Mouse (Mus musculus) forebrain, embryonic 12.5 days (tissue): ENCODE data around the gene Slc6a1. TPM values are rescaled to one million over a fixed set of nuclear protein-coding genes. Genes with fewer than 3 reads are reported as not detected.

Experiments used
- ATAC-seq: fragments of 200-750 bp; cut with Nextera tagmentation; 2 replicates; pipeline ENCODE4 v1.8.0; 2017; ENCODE audit warnings: moderate TSS enrichment; ENCODE audit not compliant: low FRiP score
- H3K27ac ChIP-seq: fragments of 300-500 bp; sonication (generic); 2 replicates; pipeline ENCODE4 v1.5.1; 2016; ENCODE audit warnings: mild to moderate bottlenecking
- H3K27me3 ChIP-seq: fragments of 300-500 bp; sonication (generic); 2 replicates; pipeline ENCODE4 v1.6.1; 2016; ENCODE audit warnings: mild to moderate bottlenecking
- H3K36me3 ChIP-seq: fragments of 300-500 bp; sonication (generic); replicated peaks from 2 replicates; pipeline ENCODE4 v1.6.1; 2016; ENCODE audit warnings: mild to moderate bottlenecking
- H3K4me1 ChIP-seq: fragments of 300-500 bp; sonication (generic); 2 replicates; pipeline ENCODE4 v1.6.1; 2016
- H3K4me2 ChIP-seq: fragments of 300-500 bp; sonication (generic); 2 replicates; pipeline ENCODE4 v1.6.1; 2016; ENCODE audit warnings: mild to moderate bottlenecking, moderate library complexity
- H3K4me3 ChIP-seq: fragments of 300-500 bp; sonication (generic); replicated peaks from 2 replicates; pipeline ENCODE4 v1.5.1; 2016; ENCODE audit warnings: mild to moderate bottlenecking
- H3K9ac ChIP-seq: fragments of 300-500 bp; sonication (generic); 2 replicates; pipeline ENCODE4 v1.6.1; 2016; ENCODE audit warnings: mild to moderate bottlenecking
- H3K9me3 ChIP-seq: fragments of 300-500 bp; sonication (generic); 2 replicates; pipeline ENCODE4 v1.6.1; 2016
- WGBS: fragments of 180-500 bp; shearing (Covaris S2); methylation state at CpG from one replicate; pipeline ENCODE4 v1.1.7; 2016; 5-methylcytosine and 5-hydroxymethylcytosine counted together
- polyA plus RNA-seq: library from polyadenylated mRNA; unstranded; fragments of >200 nt; fragmentation: Nextera tagmentation; extraction: Ambion mirVana; gene quantifications from 2 replicates; pipeline ENCODE4 v1.2.1, GENCODE M21; 2016

Slc6a1 gene
- polyA plus RNA-seq, 1 experiment from 2014 or later = 49.9 TPM

DNA sequence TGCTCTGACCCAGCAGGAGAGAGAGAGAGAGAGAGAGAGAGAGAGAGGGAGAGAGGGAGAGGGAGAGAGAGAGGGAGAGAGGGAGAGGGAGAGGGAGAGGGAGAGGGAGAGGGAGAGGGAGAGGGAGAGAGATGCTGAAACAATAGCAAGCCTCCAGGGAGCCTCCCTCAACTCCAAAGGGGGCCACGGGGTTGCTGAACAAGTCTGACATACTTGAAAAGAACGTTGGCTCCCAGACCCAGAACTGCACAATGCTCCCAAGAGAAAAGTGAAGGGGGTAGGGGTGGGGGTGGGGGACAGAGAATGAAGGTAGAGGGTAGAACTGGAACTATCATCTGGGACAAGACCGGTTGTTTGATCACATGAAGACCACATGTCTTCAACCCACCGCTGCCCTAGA, 14.5 kb upstream of the Slc6a1 start:
- Histone ChIP-seq H3K9ac (no peak overlapping the region), H3K4me3 (no peak overlapping the region), H3K27ac (no peak overlapping the region), H3K9me3 (no peaks in the 10 kb centered on the region), H3K36me3 (no peaks in the 10 kb centered on the region), H3K27me3 (peaks cover 8% of the 10 kb centered on the region; the same call in 1 of the 2 replicates), H3K4me2 (no peak overlapping the region), H3K4me1 (peaks cover 23% of the 10 kb centered on the region)
- 24% methylated on average over 4 of the region's 4 CpGs for WGBS
- no peak for ATAC-seq

DNA sequence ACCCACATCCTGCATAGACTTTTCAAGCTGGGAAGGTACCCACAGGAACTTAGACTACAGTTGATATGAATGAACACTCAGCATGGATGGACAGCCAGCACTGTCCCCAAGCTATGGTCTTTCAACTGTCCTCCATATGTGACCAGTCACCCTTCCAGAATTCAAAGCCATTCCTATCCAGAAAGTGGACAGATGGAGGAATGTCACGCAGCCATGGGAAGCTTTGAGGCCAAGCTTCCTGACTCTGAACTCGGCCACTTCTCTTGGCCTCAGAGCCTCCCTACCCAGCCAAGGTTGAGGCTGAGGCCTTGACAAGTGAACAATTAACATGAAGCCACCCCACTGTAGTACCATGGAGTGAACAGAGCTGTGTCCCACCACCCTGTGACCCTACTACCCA, 12.8 kb upstream of the Slc6a1 start:
- Histone ChIP-seq H3K27ac (no peak overlapping the region), H3K4me3 (no peak overlapping the region), H3K4me1 (peaks cover 27% of the 10 kb centered on the region), H3K9me3 (no peaks in the 10 kb centered on the region), H3K4me2 (no peak overlapping the region), H3K36me3 (no peaks in the 10 kb centered on the region), H3K9ac (no peak overlapping the region), H3K27me3 (peaks cover 10% of the 10 kb centered on the region; the same call in 1 of the 2 replicates)
- ATAC-seq = no peak
- WGBS = 92% methylated on average over 2 of the region's 2 CpGs

DNA sequence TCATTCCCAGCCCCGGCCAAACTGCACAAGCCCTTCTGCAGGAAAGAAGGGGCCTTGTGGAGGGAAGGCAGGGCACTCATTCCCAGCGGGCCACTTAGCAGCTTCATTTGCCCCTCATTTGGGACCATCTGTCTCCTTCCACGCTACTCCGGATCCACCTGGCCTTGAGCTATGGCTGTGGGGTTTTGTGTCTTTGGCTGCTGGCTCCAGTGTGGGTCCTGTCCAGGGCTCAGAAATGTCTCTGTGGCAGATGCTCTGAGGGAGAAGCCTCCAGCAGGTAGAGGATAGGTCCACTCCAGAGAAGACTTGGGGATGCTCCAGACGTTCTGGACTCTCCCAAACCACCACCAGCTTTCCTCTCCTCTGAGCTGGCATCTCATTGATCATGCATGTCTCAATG, 11.6 kb upstream of the Slc6a1 start:
- 77% methylated on average over 5 of the region's 5 CpGs for WGBS
- no peak overlapping the region for H3K27ac ChIP-seq

DNA sequence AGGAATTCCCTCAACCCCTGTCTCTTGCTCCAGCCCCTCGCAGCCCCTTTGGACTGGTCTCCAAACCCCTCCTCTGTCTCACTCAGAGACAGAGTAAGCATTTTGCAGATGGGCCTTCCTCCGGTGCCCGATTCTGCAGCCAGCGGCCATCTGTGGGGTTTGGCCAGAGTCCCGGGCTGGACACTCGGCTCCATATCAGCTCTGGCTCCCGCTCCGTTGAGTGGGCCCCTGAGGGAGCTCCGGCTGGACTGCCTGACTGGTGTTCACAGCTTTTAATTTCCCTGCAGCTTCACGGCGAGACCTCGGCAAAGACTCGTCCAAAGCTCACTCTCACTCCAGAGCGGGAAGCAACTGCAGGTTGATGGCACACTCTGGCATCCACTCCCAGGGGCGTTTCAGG, 10.2 kb upstream of the Slc6a1 start:
- no peak overlapping the region for H3K27ac ChIP-seq
- H3K4me3 ChIP-seq = no peak overlapping the region
- peaks cover 30% of the 10 kb centered on the region for H3K4me1 ChIP-seq
- H3K9me3 ChIP-seq = no peaks in the 10 kb centered on the region
- 87% methylated on average over 15 of the region's 15 CpGs for WGBS
- no peak overlapping the region for H3K4me2 ChIP-seq
- peaks cover 10% of the 10 kb centered on the region; the same call in 1 of the 2 replicates for H3K27me3 ChIP-seq
- H3K36me3 ChIP-seq = no peaks in the 10 kb centered on the region
- no peak for ATAC-seq
- no peak overlapping the region for H3K9ac ChIP-seq

More for the DNA sequence above, 11.6 kb upstream of the Slc6a1 start:
- Histone ChIP-seq H3K9ac (no peak overlapping the region), H3K27me3 (peaks cover 10% of the 10 kb centered on the region; the same call in 1 of the 2 replicates), H3K4me2 (no peak overlapping the region), H3K4me3 (no peak overlapping the region), H3K36me3 (no peaks in the 10 kb centered on the region), H3K9me3 (no peaks in the 10 kb centered on the region), H3K4me1 (peaks cover 30% of the 10 kb centered on the region)
- ATAC-seq = no peak

DNA sequence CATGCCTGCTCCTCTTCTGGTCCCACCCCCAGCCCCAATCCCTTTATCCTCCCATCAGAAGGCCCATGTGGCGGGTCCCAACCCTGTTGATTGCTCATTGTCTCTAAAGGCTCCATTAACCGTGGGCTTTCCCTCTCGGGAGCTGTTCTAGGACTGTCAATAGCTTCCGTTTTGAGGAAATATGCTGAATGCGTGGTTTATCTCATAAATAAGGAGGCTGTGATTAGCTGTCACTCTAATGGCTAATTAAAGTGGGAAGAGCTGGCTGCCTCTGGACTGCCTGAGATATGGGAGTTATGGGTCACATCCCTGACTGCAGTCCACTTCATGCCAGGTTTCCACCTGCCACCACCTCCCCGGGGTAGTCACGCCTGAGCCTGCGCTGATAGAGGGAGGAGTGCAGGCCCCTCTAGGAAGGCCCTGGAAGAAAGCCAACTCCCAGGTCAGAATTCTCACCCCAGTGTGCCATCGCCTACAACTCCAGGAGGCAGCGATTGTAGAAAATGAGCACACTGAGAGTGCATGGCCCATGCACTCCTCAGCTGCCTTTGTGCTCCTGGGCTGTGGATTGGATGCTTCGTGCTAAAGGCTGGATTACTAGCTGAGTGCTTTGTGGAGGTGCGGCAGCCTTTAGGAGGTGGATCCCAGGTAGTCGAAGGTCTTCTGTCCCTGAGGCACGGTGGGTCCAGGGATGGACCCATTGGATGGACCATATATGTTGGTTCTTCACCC, 8.3 kb upstream of the Slc6a1 start:
- Histone ChIP-seq H3K9ac (no peak overlapping the region), H3K27ac (peak overlapping the region; percentile 75), H3K4me1 (peaks cover 21% of the 10 kb centered on the region), H3K4me2 (no peak overlapping the region), H3K27me3 (peaks cover 12% of the 10 kb centered on the region; the same call in 1 of the 2 replicates), H3K4me3 (no peak overlapping the region), H3K9me3 (no peaks in the 10 kb centered on the region), H3K36me3 (no peaks in the 10 kb centered on the region)
- WGBS = 46% methylated on average over 14 of the region's 14 CpGs
- ATAC-seq = peak; percentile 66

DNA sequence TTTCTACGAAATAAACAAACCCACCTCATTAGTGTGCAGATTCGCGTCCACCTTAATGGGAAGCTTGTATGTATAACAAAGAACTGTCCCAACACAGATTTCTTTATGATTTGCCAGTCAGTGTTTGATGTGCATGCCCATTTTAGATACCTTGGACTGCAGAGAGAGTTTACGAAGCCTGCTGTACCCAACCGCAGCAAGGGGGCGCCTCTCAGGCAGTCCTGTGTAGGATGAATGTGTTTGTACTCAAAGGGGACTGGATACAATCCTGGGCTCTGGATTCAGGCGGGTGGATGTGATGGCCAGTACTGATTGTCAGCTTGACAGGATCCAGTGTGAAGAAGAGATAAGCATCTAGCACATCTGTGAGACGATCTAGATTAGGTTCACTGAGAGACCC, 6.6 kb upstream of the Slc6a1 start:
- WGBS = 53% methylated on average over 8 of the region's 8 CpGs
- Histone ChIP-seq H3K9me3 (no peaks in the 10 kb centered on the region), H3K27ac (no peak overlapping the region), H3K9ac (no peak overlapping the region), H3K4me1 (peaks cover 21% of the 10 kb centered on the region), H3K36me3 (no peaks in the 10 kb centered on the region), H3K27me3 (peaks cover 15% of the 10 kb centered on the region; the same call in 1 of the 2 replicates), H3K4me2 (no peak overlapping the region), H3K4me3 (no peak overlapping the region)
- ATAC-seq = no peak

DNA sequence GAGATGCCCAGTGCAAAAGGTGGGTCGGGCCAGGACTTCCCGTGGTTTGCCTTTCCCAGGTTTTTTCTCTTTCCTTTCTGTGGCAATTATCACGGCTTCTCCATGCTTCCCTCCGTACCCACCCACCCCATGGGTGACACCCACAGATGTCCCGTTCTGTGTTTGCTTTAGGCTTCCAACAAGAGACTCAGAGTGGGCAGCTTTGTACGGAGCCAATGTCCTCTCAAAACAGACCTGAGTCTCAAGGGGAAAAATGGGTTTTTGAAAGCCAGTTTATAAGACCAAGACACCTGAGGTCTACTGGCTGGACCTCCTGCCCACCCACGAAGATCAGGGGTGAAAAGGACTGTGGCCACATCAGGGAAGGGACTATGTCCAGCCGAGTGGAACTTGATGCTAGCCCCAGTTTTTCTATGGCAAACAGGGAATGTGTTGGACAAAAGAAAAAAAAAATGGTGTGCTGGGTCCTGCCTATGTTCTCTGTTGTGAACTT, 889 bp downstream of the Slc6a1 start:
- H3K36me3 ChIP-seq = no peaks in the 10 kb centered on the region
- H3K9me3 ChIP-seq = no peaks in the 10 kb centered on the region
- WGBS = 10% methylated on average over 8 of the region's 8 CpGs
- H3K27ac ChIP-seq = peak overlapping the region; percentile 67
- H3K4me3 ChIP-seq = peak overlapping the region; percentile 63
- peak overlapping the region; percentile 75 for H3K9ac ChIP-seq
- peaks cover 51% of the 10 kb centered on the region for H3K4me1 ChIP-seq
- H3K27me3 ChIP-seq = peaks cover 59% of the 10 kb centered on the region
- 0 out of 2 replicates have a peak, but pooled peaks have one; percentile 0 for ATAC-seq
- peak overlapping the region; percentile 58 for H3K4me2 ChIP-seq

DNA sequence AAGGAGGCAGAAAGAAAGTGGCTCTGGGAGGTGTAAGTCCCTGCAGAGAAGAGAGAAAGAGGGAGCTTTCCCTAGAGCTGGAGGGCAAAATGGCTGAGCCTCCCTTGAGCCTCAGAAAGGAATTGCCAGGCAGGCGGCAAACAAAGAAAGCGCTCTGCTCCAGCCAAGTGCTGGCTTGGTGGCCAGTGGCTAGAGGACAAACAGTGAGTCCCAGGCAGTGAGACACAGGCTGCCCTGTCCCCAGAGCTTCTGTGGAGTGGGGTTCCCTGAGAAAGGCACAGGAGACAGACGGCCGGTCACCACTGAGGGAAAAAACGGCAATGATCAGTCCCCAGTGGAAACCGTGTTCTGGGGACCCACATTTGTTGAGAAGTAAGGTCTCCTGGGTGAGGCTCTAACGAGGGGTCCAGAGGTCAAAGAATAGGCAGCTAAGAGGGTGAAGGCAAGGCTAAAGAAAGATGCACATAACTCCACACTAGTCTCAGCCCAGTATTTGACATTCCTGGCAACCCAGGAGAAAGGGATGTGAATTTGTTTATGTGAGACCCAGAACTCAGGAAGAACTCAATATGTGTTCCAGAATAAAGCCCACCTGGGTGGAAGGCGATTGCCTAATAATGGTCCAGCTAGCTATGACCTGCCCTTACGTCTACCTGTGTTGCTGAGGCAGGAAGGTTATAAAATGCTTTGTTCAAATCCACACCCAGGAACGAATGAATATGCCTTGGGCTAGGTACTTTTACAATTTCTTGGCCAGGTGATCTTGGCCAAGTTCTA, 1.7 kb downstream of the Slc6a1 start:
- peaks cover 58% of the 10 kb centered on the region for H3K27me3 ChIP-seq
- WGBS = 42% methylated on average over 10 of the region's 10 CpGs

DNA sequence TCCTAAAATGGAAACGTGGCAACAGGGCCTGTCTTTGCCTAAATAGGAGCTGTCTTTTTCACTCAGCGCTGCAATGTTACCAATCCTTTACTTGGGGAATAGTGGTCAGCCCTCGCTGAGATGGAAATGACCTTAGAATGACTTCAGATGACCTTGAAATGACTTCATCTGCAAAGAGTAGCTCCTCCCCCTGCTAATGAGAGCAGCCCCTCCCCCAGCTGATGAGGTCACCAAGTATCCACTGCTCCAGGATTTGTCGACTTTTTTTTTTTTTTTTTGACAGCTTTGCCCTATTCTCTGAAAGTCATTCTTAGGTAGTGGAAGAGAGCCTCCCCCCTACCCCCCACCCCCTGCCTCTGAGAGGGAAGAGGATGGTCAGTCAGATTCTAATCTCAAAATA, 3.0 kb downstream of the Slc6a1 start:
- ATAC-seq = no peak
- peaks cover 72% of the 10 kb centered on the region for H3K4me1 ChIP-seq
- H3K9me3 ChIP-seq = no peaks in the 10 kb centered on the region
- no peaks in the 10 kb centered on the region for H3K36me3 ChIP-seq
- H3K27ac ChIP-seq = 0 out of 2 replicates have a peak overlapping the region, but pooled peaks have one; percentile 50
- H3K4me2 ChIP-seq = peak overlapping the region; percentile 58
- no peak overlapping the region for H3K4me3 ChIP-seq
- H3K9ac ChIP-seq = peak overlapping the region; percentile 29; the same call in 1 of the 2 replicates
- peaks cover 48% of the 10 kb centered on the region for H3K27me3 ChIP-seq
- WGBS = 43% methylated on average over 4 of the region's 4 CpGs

More for the DNA sequence above, 1.7 kb downstream of the Slc6a1 start:
- H3K4me1 ChIP-seq = peaks cover 59% of the 10 kb centered on the region
- no peaks in the 10 kb centered on the region for H3K9me3 ChIP-seq
- H3K9ac ChIP-seq = peak overlapping the region; percentile 75
- peak overlapping the region; percentile 63 for H3K4me3 ChIP-seq
- no peaks in the 10 kb centered on the region for H3K36me3 ChIP-seq
- peak overlapping the region; percentile 58 for H3K4me2 ChIP-seq
- H3K27ac ChIP-seq = peak overlapping the region; percentile 67
- ATAC-seq = no peak

DNA sequence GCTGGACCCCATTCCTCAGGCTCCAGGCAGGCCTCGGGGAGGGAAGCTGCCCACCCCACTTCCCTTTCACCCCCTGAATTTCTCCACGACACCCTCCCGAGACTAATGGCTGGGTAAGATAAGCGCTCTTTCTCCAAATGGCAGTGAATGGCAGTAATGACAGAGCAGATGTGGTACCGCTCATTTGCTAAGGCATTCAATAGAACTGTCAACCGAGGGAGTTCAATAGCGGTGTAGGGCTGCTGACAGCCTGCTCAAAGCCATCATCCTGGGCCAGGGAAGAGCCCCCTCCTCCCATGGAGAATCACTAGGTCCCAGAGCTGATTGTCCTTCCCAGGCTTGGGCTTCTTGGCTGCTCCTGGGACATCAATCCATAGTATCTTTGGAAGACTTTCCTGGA, 6.7 kb downstream of the Slc6a1 start:
- 15% methylated on average over 7 of the region's 7 CpGs for WGBS
- peak; percentile 77 for ATAC-seq
- Histone ChIP-seq H3K36me3 (no peaks in the 10 kb centered on the region), H3K4me1 (peaks cover 90% of the 10 kb centered on the region), H3K27me3 (peaks cover 16% of the 10 kb centered on the region), H3K4me3 (no peak overlapping the region), H3K9ac (no peak overlapping the region), H3K4me2 (peak overlapping the region; percentile 32), H3K9me3 (no peaks in the 10 kb centered on the region), H3K27ac (peak overlapping the region; percentile 91)

DNA sequence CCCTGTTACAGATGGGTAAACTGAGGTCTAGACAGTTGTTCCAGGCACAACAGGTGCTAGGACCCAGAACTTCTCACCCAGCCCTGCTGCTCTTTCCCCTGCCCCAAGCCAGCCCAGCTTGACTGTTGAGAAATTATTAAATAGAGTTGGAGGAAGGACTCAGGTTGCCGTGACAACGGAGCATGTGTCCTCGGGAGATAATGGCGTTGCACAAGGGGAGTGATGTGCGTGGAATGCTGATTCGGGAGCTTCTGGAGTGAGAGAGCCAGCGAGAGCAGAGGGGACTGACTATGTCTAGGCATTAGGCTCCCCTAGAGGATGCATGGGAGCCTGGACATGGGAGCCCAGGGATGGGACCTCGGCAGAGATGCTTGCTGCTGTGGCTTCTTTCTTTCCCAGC, 7.7 kb downstream of the Slc6a1 start:
- Histone ChIP-seq H3K36me3 (no peaks in the 10 kb centered on the region), H3K9me3 (no peaks in the 10 kb centered on the region), H3K27me3 (peaks cover 6% of the 10 kb centered on the region; the same call in 1 of the 2 replicates), H3K4me1 (peaks cover 88% of the 10 kb centered on the region), H3K4me2 (peak overlapping the region; percentile 33), H3K9ac (peak overlapping the region; percentile 38), H3K27ac (peak overlapping the region; percentile 91), H3K4me3 (no peak overlapping the region)
- WGBS = 17% methylated on average over 8 of the region's 8 CpGs
- peak; percentile 84 for ATAC-seq

DNA sequence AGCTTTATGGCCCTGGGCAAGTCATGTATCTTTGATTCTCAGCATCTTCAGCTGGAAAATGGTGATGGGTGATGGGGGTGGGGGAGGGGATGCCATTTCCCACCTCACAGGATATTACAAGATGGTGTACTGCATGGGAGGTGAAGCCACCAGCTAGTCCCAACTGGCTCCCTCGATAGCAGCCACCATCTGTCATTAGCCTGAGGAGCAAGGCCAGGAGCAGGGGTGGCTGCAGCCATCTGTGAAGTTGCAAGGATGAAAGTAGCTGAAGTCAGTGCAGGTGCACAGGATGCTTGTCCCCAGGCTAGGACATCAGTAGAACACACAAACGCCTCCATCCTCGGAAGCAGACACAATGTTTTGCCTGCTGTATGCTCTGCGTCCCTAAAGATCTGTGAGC, 8.5 kb downstream of the Slc6a1 start:
- H3K4me3 ChIP-seq = no peak overlapping the region
- H3K27ac ChIP-seq = peak overlapping the region; percentile 91
- H3K9ac ChIP-seq = no peak overlapping the region
- 70% methylated on average over 4 of the region's 4 CpGs for WGBS
- H3K4me2 ChIP-seq = peak overlapping the region; percentile 33
- no peaks in the 10 kb centered on the region for H3K36me3 ChIP-seq
- H3K27me3 ChIP-seq = peaks cover 3% of the 10 kb centered on the region; the same call in 1 of the 2 replicates
- H3K9me3 ChIP-seq = no peaks in the 10 kb centered on the region
- 0 out of 2 replicates have a peak, but pooled peaks have one; percentile 25 for ATAC-seq
- peaks cover 89% of the 10 kb centered on the region for H3K4me1 ChIP-seq
